Mouse (Mus musculus): ENCODE measurements around the gene Brcc3.
"Not testable (repeated sequence)": the region's sequence is repeated elsewhere in the genome, so short reads cannot be mapped to it uniquely, and the experiment has no call there.

Gene Brcc3

DNA sequence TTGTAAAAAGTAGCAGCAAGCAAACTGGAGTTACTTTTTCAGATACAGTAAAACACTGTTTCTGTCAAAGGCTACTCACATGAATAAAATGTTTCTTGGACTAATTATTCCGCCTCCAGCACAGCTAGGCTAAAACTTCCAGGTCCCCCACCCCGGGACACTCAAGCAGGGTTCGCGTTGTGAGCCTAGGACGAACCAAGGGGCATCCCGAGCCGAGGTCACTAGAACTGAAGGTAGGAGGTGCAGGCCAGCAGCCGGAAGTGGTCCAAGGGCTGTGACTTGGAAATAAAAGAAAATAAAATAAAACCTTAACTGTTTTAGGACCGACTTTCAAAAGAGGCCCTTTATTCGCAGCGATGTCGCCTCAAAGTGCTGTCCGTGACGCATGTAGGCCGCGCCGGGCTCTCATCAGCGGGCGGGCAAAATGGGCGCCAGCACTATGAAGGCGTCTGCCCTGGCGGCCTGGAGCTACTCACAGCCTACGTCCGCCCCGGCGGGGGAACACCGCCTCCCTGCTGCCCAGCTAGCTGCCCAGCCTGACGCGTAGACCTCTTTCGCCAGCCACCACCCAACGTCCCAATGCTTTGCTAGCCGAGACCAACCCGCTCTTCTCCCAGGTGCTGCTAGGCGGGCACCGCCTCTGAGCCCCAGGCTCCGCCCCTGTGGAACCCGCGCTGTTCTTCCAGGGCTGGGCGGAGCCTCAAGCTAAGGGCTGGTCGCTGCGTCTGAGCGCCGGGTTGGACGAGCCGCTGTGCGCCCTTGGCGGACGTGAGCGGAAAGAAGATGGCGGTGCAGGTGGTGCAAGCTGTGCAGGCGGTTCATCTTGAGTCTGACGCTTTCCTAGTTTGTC is at the start of gene Brcc3, which contains the start of the genes Cmc4 and Mtcp1:
Gene Brcc3 (plus strand): TSS at position 693 of the 850 bp plus-strand sequence.
Gene Cmc4 (minus strand): TSS at position 649 of the 850 bp plus-strand sequence.
Gene Mtcp1 (minus strand): TSS at position 653 of the 850 bp plus-strand sequence.
- in situ Hi-C loops (cut with MboI, MseI) = no loop called here

DNA sequence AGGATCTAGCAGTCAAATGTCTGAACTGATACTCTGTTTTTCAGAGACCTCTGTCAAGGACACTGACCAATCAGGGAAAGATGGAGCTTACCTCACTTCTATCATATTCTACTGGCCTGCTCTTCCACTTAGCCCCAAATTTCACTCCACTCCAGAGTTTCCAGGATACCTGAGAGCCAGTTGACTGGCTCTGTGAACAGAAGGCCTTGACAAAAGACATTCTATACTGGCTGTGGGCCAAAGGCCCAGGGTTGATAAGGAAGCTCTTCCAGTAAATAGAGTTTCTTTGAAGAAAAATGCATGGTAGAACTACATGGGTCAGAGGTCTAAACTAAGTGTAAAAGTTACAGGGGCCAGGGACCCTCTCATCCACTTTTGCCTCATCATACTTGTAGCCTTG is 46.2 kb upstream of the Brcc3 start:
- in situ Hi-C loops (cut with MboI, MseI) = no loop called here

DNA sequence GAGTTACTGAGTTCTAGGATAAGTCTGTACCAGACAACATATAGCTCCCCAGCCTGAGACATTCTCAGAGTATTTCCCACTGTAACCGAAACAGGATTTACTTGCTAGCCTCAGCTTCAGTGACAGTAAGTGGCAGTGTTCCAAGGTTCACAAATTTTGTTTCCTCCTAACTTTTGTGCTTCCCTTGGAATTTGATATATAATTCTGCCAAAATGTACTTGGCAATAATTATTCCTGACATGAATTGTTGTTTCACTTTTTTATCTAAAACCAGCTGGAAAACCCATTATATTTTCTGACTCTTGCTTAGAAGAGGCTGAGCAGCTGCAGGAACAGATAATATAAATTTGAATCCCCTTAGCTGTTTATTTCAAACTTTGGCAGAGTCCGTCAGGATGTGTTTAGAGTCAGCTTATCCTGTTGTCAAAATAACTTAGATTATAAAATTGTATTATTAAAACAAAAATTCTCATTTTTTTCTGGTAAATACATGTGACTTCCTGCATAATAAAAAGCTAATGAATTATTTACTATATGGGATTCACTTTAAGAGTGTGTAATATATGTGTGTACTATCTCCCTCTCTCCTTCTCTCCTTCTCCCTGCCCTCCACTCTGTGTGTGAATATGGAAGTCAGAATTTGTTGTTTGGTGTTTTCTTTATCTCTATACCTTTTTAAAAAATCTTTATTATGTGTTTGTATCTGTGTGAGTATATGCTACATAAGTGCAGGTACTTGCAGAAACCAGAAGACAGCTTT is 43.6 kb upstream of the Brcc3 start:
- in situ Hi-C loops (cut with MboI, MseI) = no loop called here

DNA sequence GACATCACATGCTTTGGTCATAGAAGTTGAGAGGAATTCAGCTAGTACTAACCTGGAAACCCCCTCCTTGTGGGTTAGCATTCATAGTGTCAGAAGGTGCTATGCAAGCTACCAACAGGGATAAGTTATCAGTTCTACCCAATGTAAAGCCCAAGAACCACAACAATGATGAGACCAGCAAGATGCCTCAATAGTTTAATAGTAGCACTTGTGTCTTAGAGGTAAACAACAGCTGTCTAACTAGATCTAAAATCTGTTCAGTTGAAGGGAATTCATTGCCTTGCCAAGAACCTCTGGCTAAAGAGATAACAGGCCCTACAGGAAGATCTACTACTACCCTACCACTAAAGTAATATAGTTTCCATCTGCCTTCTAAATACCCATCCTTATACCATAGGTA is 39.6 kb upstream of the Brcc3 start:
- in situ Hi-C loops (cut with MboI, MseI) = no loop called here

DNA sequence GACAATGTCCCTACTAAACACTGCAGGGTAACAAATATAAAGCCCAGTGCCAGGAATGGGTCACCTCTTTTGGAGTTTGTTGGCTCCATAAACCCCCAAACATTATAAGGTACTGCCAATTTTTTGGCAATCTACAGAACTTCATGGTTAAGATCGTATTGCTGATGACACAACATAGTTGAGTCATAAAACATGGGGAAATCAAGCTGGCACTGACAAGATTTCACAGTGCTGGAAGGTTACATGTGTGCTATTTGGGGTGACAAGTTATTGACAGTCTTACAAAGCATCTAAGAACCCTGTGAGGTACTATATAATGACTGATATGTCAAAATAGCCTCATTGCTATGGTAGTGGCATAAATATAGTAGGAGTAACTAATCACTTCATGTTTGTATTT is 35.3 kb upstream of the Brcc3 start:
- in situ Hi-C loops (cut with MboI, MseI) = no loop called here

DNA sequence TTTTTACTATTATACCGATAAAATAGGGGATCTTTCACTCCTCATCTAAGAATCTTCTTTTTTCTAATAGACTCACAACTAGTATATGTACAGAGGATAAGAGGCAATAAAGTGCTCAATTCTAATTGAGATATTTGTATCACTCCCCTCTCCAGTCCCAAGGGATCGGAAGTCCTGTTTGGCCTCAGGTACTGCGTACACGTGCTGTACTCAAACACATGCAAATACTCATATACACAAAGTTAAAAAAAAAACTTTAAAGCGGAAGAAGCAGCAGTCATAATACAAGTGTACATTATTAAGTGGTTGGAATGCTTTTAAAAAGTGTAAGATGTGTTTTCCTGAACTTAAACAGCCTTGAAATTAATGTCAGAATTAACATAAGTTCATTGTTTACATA is 34.7 kb upstream of the Brcc3 start:
- in situ Hi-C loops (cut with MboI, MseI) = no loop called here

DNA sequence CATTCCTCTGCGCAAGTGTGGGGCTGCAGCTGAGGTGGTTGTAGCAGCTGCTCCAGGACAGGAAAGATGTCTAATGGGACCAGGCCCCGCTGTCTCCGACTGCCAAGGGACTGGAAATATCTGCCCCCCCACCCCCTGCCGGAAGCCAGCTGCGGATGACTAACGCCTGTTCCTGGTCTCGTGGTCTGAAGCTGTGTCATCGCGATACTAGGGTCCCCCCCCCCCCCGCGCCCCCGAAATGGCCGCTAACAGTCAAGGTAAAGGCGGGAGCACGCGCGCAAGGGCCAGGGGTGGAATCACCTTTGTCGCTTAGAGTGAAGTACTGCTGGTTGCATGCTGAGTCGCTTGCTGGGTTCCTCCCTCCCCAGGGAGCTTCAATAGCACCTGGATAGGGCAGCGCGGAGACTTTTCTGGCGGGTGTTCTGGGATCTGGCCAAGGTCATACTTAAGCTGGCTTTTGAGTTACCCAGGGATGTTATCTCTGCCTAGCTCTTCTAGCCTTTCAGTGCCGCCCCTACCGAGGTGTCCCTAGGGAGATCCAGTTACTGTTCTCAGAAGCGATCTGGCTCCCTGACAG is 34.1 kb upstream of the Brcc3 start, which contains the start of the genes Fundc2 and F8:
Gene Fundc2 (plus strand): TSS at position 205 of the 577 bp plus-strand sequence.
Gene F8 (minus strand): TSS at position 421 of the 577 bp plus-strand sequence.
- in situ Hi-C loops (cut with MboI, MseI) = no loop called here

DNA sequence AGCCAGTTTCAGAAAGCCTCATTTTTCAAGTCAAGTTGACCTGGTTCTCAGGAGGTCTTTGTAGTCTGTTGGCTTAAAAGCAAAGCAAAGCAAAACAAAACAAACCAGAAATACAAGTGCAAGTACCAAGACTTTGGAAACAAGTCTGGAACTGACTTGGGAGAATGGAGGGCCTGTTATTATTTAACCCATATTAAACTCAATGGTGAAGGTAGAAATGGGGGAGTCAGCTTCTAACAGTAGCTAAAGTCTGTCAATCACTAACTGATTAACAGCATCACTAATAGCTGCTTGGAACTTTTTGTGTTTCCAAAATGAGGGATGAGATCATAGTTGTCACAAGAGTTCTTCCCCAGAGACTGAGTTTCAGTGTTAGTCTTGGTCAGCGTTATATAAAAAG is 17.0 kb upstream of the Brcc3 start:
- in situ Hi-C loops (cut with MboI, MseI) = no loop called here

DNA sequence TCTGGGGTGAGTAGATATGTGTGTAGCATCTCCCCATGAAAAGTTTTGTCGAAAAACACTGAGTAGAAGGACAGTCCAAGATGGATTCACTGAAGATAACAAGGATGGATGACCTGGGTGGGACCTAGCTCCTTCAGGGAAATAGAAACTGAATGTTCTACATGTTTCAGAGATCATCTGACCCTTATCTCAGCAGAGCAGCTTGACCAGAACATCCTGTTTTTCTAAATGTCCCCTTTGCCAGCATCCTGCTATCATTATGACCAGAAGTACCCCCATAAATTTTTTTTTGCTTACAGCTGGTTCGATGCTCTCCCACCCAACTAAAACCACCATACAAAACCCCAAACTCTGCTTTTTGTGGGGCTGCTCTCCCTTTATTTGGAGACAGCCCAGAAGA is 13.8 kb upstream of the Brcc3 start:
- in situ Hi-C loops (cut with MboI, MseI) = no loop called here

DNA sequence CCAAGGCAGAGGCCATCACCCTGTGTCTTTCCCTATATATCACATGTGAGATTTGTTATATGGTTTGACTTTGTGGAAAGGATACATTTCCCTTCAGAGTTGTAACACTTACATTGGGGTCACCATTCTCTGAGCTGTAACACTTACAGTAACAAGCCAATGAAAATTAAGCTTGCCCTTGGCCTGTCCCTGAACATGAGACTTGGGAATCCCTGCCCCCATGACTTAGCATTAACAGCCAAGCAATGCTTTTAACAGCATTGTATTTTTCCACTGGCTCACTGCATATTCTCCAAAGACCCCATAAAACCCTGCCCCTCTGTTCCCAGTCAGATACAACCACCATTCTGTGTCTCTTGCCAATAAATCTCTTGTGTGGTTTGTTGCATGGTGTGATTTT is 13.1 kb upstream of the Brcc3 start:
- in situ Hi-C loops (cut with MboI, MseI) = no loop called here

DNA sequence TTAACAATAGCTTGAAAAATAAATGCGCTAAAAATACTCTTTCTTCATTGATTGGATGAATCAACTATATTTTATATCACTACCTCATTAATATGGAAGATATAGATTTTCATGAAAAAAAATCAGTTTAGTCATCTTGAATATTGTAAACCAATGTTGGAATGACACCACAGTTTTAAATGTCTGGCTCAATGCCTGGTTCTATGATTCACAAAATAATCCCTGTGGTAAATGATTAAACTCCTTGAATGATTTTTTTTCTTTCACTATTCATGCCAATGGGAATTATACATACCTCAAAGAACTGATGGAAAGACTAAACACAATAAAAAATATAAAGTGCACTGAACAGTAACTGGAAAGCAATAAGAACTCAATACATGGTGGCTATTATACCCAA is 6.7 kb upstream of the Brcc3 start:
- in situ Hi-C loops (cut with MboI, MseI) = no loop called here

DNA sequence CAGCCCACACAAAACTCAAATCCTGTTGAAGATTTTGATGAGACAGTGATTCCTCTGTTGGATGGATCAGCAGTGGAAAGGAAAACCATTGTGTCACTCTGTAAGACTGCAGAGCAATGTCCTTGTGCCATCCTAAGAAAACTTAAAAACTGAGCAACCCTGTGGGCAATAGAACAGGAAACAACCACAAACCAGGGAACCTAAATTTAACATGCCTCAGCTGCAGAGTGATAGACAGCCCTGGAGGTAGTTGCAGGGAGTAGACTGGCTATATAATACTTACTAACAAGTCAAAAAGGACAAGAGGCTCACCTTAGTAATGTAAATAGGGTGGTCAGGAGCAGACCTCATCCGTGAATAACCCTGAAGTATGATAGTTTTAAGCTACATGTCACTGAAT is 38.2 kb downstream of the Brcc3 start:
- in situ Hi-C loops (cut with MboI, MseI) = no loop called here

DNA sequence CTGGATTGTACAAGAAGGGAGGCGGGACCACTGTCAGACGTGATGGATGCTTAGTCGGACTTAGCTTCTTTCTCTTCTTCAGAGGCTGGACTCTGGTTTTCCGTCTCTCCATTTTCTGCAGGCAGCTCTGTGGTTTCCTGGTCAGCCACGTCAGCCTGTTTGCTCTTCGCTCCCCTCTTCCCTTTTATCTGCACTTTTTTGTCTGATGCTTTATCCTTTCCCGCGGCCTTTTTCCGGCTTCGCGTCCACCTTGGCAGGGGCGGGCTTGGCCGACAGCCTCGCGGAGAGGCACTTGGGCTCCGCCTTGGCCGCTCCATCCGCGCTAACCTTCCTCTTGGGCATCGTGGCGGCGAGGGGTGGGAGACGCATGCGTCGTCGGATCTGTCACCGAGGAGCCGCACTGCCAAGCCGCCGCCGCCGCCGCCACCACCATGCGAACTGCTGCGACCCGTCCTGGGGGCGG is 58.8 kb downstream of the Brcc3 start:
- in situ Hi-C loops (cut with MboI, MseI) = not testable (repeated sequence)

DNA sequence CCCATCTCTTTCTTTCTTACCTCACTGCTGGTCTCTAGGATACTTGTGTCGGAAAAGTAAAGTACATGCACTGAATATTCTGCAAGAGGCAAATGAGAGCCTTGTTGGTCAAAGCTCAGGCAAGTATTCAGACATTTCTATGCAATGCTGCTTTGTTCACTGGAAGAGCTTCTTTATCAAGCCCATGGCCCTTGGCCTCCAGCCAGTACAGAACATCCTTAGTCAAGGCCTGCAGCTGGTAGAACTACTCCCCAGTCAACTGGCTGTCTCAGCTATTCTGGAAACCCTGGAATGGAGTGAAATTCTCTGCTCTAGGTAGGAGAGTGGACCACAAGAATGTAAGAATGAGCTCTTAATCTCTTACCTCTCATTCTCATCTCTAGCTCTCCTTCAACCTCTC is 73.5 kb downstream of the Brcc3 start:
- in situ Hi-C loops (cut with MboI, MseI) = no loop called here

Measured in T-helper 1 cell (primary cell).